Mouse (Mus musculus) ES-Bruce4 (cell line): ENCODE results near the gene Doc2b. TPM values are rescaled to one million over a fixed set of nuclear protein-coding genes. Genes with fewer than 3 reads are reported as not detected.

Source experiments
- H3K27ac ChIP-seq: 2 replicates; pipeline ENCODE4 v1.5.1; 2012; ENCODE audit warnings: low read length, inconsistent platforms; ENCODE audit not compliant: insufficient read depth
- H3K27me3 ChIP-seq: 2 replicates; pipeline ENCODE4 v1.6.1; 2012; ENCODE audit warnings: mild to moderate bottlenecking, low read length, inconsistent platforms; ENCODE audit not compliant: control insufficient read depth, poor library complexity, insufficient read depth, severe bottlenecking
- H3K36me3 ChIP-seq: 2 replicates; pipeline ENCODE4 v1.6.1; 2012; ENCODE audit warnings: inconsistent platforms, mild to moderate bottlenecking, low read length, moderate library complexity; ENCODE audit not compliant: control insufficient read depth, poor library complexity, insufficient read depth, severe bottlenecking
- H3K4me1 ChIP-seq: one replicate; pipeline ENCODE4 v1.8.1; 2011; ENCODE audit warnings: low read length; ENCODE audit not compliant: control insufficient read depth, insufficient read depth
- H3K4me3 ChIP-seq: 2 replicates; pipeline ENCODE4 v1.5.1; 2011; ENCODE audit warnings: low read depth, mild to moderate bottlenecking, low read length
- H3K9ac ChIP-seq: 2 replicates; pipeline ENCODE4 v1.6.1; 2012; ENCODE audit warnings: low read depth, mild to moderate bottlenecking, inconsistent platforms; ENCODE audit not compliant: poor library complexity, severe bottlenecking
- H3K9me3 ChIP-seq: replicated peaks from 2 replicates; pipeline ENCODE4 v1.6.1; 2012; ENCODE audit warnings: mild to moderate bottlenecking, low read length, inconsistent platforms; ENCODE audit not compliant: control insufficient read depth, poor library complexity, insufficient read depth, severe bottlenecking
- CTCF ChIP-seq: IDR thresholded peaks from one replicate; pipeline ENCODE4 v1.8.1; 2011; ENCODE audit warnings: low read depth, low read length
- EP300 ChIP-seq: IDR thresholded peaks from 2 replicates; pipeline ENCODE4 v1.6.1; 2011; ENCODE audit warnings: low read depth, low read length; ENCODE audit not compliant: insufficient read depth
- POLR2A ChIP-seq: IDR thresholded peaks from one replicate; pipeline ENCODE4 v1.8.1; 2011; ENCODE audit warnings: low read length; ENCODE audit not compliant: insufficient read depth
- polyA plus RNA-seq: library from polyadenylated mRNA; stranded (reverse); fragments of >200 nt; gene quantifications from 2 replicates; pipeline ENCODE4 v1.2.4, GENCODE M21; 2011; ENCODE audit warnings: low read depth; ENCODE audit not compliant: missing spikeins, insufficient read depth, insufficient read length

The Doc2b gene
- polyA plus RNA-seq, 1 experiment = 0.22 TPM

GRCm38 (mm10) chr11:75835587-75836239, 39.9 kb upstream of the Doc2b start:
- H3K27ac ChIP-seq = no peak overlapping the region
- TF ChIP-seq CTCF = no peak
- TF ChIP-seq POLR2A = no peak
- no peak for TF ChIP-seq EP300
- H3K9me3 ChIP-seq = no peaks in the 10 kb centered on the region

GRCm38 (mm10) chr11:75833081-75833480, 37.2 kb upstream of the Doc2b start:
- H3K9me3 ChIP-seq = no peaks in the 10 kb centered on the region
- H3K4me3 ChIP-seq = no peak overlapping the region
- no peak overlapping the region for H3K9ac ChIP-seq
- peaks cover 5% of the 10 kb centered on the region for H3K4me1 ChIP-seq
- TF ChIP-seq POLR2A (no peak), CTCF (no peak), EP300 (no peak)
- H3K27ac ChIP-seq = no peak overlapping the region
- H3K27me3 ChIP-seq = no peaks in the 10 kb centered on the region
- no peaks in the 10 kb centered on the region for H3K36me3 ChIP-seq

More at GRCm38 (mm10) chr11:75835587-75836239, 39.9 kb upstream of the Doc2b start:
- Histone ChIP-seq H3K36me3 (no peaks in the 10 kb centered on the region), H3K4me3 (no peak overlapping the region), H3K9ac (no peak overlapping the region), H3K27me3 (no peaks in the 10 kb centered on the region), H3K4me1 (peaks cover 5% of the 10 kb centered on the region)

GRCm38 (mm10) chr11:75830386-75830785, 34.5 kb upstream of the Doc2b start:
- H3K27me3 ChIP-seq = no peaks in the 10 kb centered on the region
- no peaks in the 10 kb centered on the region for H3K36me3 ChIP-seq
- peaks cover 3% of the 10 kb centered on the region for H3K4me1 ChIP-seq
- H3K9me3 ChIP-seq = no peaks in the 10 kb centered on the region
- TF ChIP-seq POLR2A (no peak), CTCF (no peak), EP300 (no peak)
- no peak overlapping the region for H3K9ac ChIP-seq
- H3K27ac ChIP-seq = no peak overlapping the region
- no peak overlapping the region for H3K4me3 ChIP-seq

GRCm38 (mm10) chr11:75827414-75827813, 31.6 kb upstream of the Doc2b start:
- H3K4me3 ChIP-seq = no peak overlapping the region
- H3K27me3 ChIP-seq = no peaks in the 10 kb centered on the region
- H3K9me3 ChIP-seq = no peaks in the 10 kb centered on the region
- no peaks in the 10 kb centered on the region for H3K4me1 ChIP-seq
- TF ChIP-seq POLR2A (no peak), CTCF (no peak), EP300 (no peak)
- no peaks in the 10 kb centered on the region for H3K36me3 ChIP-seq
- no peak overlapping the region for H3K9ac ChIP-seq
- H3K27ac ChIP-seq = no peak overlapping the region

GRCm38 (mm10) chr11:75823506-75823905, 27.7 kb upstream of the Doc2b start:
- no peak overlapping the region for H3K9ac ChIP-seq
- H3K4me3 ChIP-seq = no peak overlapping the region
- no peak for TF ChIP-seq EP300
- no peak for TF ChIP-seq POLR2A
- TF ChIP-seq CTCF = no peak
- H3K27ac ChIP-seq = no peak overlapping the region
- H3K27me3 ChIP-seq = no peaks in the 10 kb centered on the region
- no peaks in the 10 kb centered on the region for H3K4me1 ChIP-seq
- H3K36me3 ChIP-seq = no peaks in the 10 kb centered on the region
- H3K9me3 ChIP-seq = no peaks in the 10 kb centered on the region

GRCm38 (mm10) chr11:75813085-75813484, 17.2 kb upstream of the Doc2b start:
- H3K9ac ChIP-seq = no peak overlapping the region
- no peak overlapping the region for H3K27ac ChIP-seq
- H3K36me3 ChIP-seq = no peaks in the 10 kb centered on the region
- no peaks in the 10 kb centered on the region for H3K4me1 ChIP-seq
- no peak overlapping the region for H3K4me3 ChIP-seq
- no peaks in the 10 kb centered on the region for H3K9me3 ChIP-seq
- no peak for TF ChIP-seq POLR2A
- TF ChIP-seq CTCF = no peak
- no peak for TF ChIP-seq EP300
- no peaks in the 10 kb centered on the region for H3K27me3 ChIP-seq
